Comparison of ENCODE assay signal across 14 mouse cellular contexts in the genomic region with DNA sequence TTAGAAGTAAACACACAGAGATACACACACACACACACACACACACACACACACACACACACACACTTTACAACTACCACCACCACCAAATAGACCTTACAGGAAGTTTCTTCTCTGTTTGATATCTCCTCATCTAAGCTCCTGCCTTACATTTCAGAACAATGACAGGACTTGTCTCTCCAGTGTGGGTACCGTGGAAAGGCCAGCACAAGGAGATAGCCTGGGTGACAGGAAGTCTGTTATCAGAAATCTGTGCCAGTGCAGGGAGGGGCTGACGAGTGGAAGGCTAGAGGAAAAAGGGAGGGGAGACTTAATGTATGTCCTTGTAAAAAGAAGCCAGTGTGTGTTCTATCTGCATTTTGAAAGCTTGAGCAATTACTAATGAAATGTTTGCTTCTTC.
DNase-seq lines count a peak whose midpoint lies in the region; ATAC-seq and TF ChIP-seq lines count a peak whose summit lies in the region.
"Had no signal": no experiment of that assay in that cellular context is flagged by ENCODE, and none has a peak within 500 bp of the region (broad histone marks: within the 10 kb centered on the region; RNA-seq: fewer than 3 reads in every experiment).

No protein-coding gene starts in this region.

- H3K36me3 ChIP-seq in limb, embryonic 12.5 days: no peaks in the 10 kb centered on the region
- no peaks in the 10 kb centered on the region for H3K36me3 ChIP-seq in limb, embryonic 10.5 days
- no peaks in the 10 kb centered on the region for H3K36me3 ChIP-seq in forebrain, embryonic 13.5 days (ENCODE audit: poor library complexity, severe bottlenecking)
- H3K36me3 ChIP-seq in midbrain, postnatal 0 days (ENCODE audit: insufficient read depth, low read length): no peaks in the 10 kb centered on the region
- H3K36me3 ChIP-seq: hindbrain, embryonic 10.5 days; limb, embryonic 15.5 days had no signal

- no peak overlapping the region for H3K4me2 ChIP-seq in limb, embryonic 12.5 days
- no peak overlapping the region for H3K4me2 ChIP-seq in forebrain, embryonic 13.5 days
- no peak overlapping the region for H3K4me2 ChIP-seq in midbrain, postnatal 0 days (ENCODE audit: low read depth, low read length, poor library complexity, severe bottlenecking)
- H3K4me2 ChIP-seq: heart, embryonic 11.5 days; limb, embryonic 15.5 days had no signal

- DNase-seq in limb, embryonic 10.5 days (ENCODE audit: low spot score): no peak
- DNase-seq in cerebellum, adult 9-10 months: peak; percentile 56
- peak; percentile 1 for DNase-seq in lung, postnatal 25 days (ENCODE audit: low spot score)
- DNase-seq in midbrain, postnatal 0 days (ENCODE audit: low spot score): no peak
- DNase-seq: spleen, adult 18-20 months had no signal

- H3K9me3 ChIP-seq in limb, embryonic 12.5 days: no peaks in the 10 kb centered on the region
- H3K9me3 ChIP-seq in limb, embryonic 10.5 days (replicated peaks): no peaks in the 10 kb centered on the region
- no peaks in the 10 kb centered on the region for H3K9me3 ChIP-seq in forebrain, embryonic 13.5 days (replicated peaks)
- no peaks in the 10 kb centered on the region for H3K9me3 ChIP-seq in midbrain, postnatal 0 days (ENCODE audit: low read length)
- H3K9me3 ChIP-seq: hindbrain, embryonic 10.5 days; limb, embryonic 15.5 days had no signal

- 43% methylated on average over 2 of the region's 2 CpGs for WGBS in limb, embryonic 12.5 days
- WGBS in limb, embryonic 10.5 days: 50% methylated on average over 2 of the region's 2 CpGs
- WGBS in forebrain, embryonic 13.5 days: 52% methylated on average over 2 of the region's 2 CpGs
- 50% methylated on average over 2 of the region's 2 CpGs for WGBS in midbrain, postnatal 0 days

- no peak for TF ChIP-seq CTCF in midbrain, postnatal 0 days (IDR thresholded peaks at IDR 0.05)

- H3K9ac ChIP-seq in limb, embryonic 12.5 days (replicated peaks): 0 out of 2 replicates have a peak overlapping the region, but pooled peaks have one; percentile 12
- H3K9ac ChIP-seq in forebrain, embryonic 13.5 days: no peak overlapping the region
- H3K9ac ChIP-seq in midbrain, postnatal 0 days (replicated peaks; ENCODE audit: low read length, poor library complexity, severe bottlenecking): no peak overlapping the region
- H3K9ac ChIP-seq: limb, embryonic 15.5 days had no signal

- no peaks in the 10 kb centered on the region for H3K27me3 ChIP-seq in limb, embryonic 12.5 days
- no peaks in the 10 kb centered on the region for H3K27me3 ChIP-seq in limb, embryonic 10.5 days (ENCODE audit: low read depth, poor library complexity, severe bottlenecking)
- no peaks in the 10 kb centered on the region for H3K27me3 ChIP-seq in forebrain, embryonic 13.5 days
- no peaks in the 10 kb centered on the region for H3K27me3 ChIP-seq in midbrain, postnatal 0 days (ENCODE audit: insufficient read depth, low read length)
- H3K27me3 ChIP-seq: CH12.LX; limb, embryonic 15.5 days had no signal

- H3K27ac ChIP-seq in limb, embryonic 12.5 days: no peak overlapping the region
- H3K27ac ChIP-seq in limb, embryonic 10.5 days: no peak overlapping the region
- H3K27ac ChIP-seq in forebrain, embryonic 13.5 days: no peak overlapping the region
- no peak overlapping the region for H3K27ac ChIP-seq in midbrain, postnatal 0 days (ENCODE audit: low read depth, low read length)
- H3K27ac ChIP-seq: hindbrain, embryonic 10.5 days; kidney, postnatal 0 days; limb, embryonic 15.5 days had no signal

- no peaks in the 10 kb centered on the region; the same call in 1 of the 2 replicates for H3K4me1 ChIP-seq in limb, embryonic 12.5 days (replicated peaks)
- H3K4me1 ChIP-seq in limb, embryonic 10.5 days: no peaks in the 10 kb centered on the region
- peaks cover 15% of the 10 kb centered on the region for H3K4me1 ChIP-seq in forebrain, embryonic 13.5 days
- H3K4me1 ChIP-seq in midbrain, postnatal 0 days (ENCODE audit: insufficient read depth, low read length): no peaks in the 10 kb centered on the region; the same call in 1 of the 2 replicates
- H3K4me1 ChIP-seq: limb, embryonic 15.5 days had no signal

- ATAC-seq in limb, embryonic 12.5 days (ENCODE audit: insufficient number of reproducible peaks, insufficient read depth, low FRiP score, low TSS enrichment, low read depth): no peak
- peak; percentile 76 for ATAC-seq in CD4-positive, CD25-positive, alpha-beta regulatory T cell, adult 4 months
- no peak for ATAC-seq in forebrain, embryonic 13.5 days
- no peak for ATAC-seq in midbrain, postnatal 0 days (ENCODE audit: low FRiP score)

- no peak overlapping the region for H3K4me3 ChIP-seq in limb, embryonic 12.5 days (replicated peaks)
- no peak overlapping the region for H3K4me3 ChIP-seq in limb, embryonic 10.5 days
- no peak overlapping the region for H3K4me3 ChIP-seq in forebrain, embryonic 13.5 days
- H3K4me3 ChIP-seq in midbrain, postnatal 0 days (ENCODE audit: low read depth, low read length): no peak overlapping the region
- H3K4me3 ChIP-seq: hindbrain, embryonic 10.5 days; limb, embryonic 15.5 days; myocyte had no signal

Comparison
In these comparisons a context has a peak if more than half of its experiments do, and no peak if none do; other contexts are left out.
1. DNase-seq: peak in cerebellum, adult 9-10 months (single experiment) and lung, postnatal 25 days (single experiment); none in limb, embryonic 10.5 days (single experiment) and midbrain, postnatal 0 days (single experiment).